Mouse (Mus musculus) intestine, embryonic 15.5 days (tissue): ENCODE results near the gene Gm10160. TPM values are rescaled to one million over a fixed set of nuclear protein-coding genes. Genes with fewer than 3 reads are reported as not detected.

Experiments used
- ATAC-seq: fragments of 200-750 bp; cut with Nextera tagmentation; 2 replicates; pipeline ENCODE4 v1.8.0; 2017; ENCODE audit warnings: moderate TSS enrichment, moderate library complexity
- H3K27ac ChIP-seq: fragments of 300-500 bp; sonication (generic); 2 replicates; pipeline ENCODE4 v1.5.1; 2015; ENCODE audit warnings: mild to moderate bottlenecking, inconsistent platforms
- H3K27me3 ChIP-seq: fragments of 300-500 bp; sonication (generic); replicated peaks from 2 replicates; pipeline ENCODE4 v1.6.1; 2015; ENCODE audit warnings: inconsistent platforms
- H3K36me3 ChIP-seq: fragments of 300-500 bp; sonication (generic); 2 replicates; pipeline ENCODE4 v1.6.1; 2015; ENCODE audit warnings: inconsistent platforms
- H3K4me1 ChIP-seq: fragments of 300-500 bp; sonication (generic); replicated peaks from 2 replicates; pipeline ENCODE4 v1.6.1; 2015; ENCODE audit warnings: inconsistent platforms
- H3K4me2 ChIP-seq: fragments of 300-500 bp; sonication (generic); replicated peaks from 2 replicates; pipeline ENCODE4 v1.6.1; 2015; ENCODE audit warnings: mild to moderate bottlenecking, inconsistent platforms
- H3K4me3 ChIP-seq: fragments of 300-500 bp; sonication (generic); replicated peaks from 2 replicates; pipeline ENCODE4 v1.5.1; 2015; ENCODE audit warnings: inconsistent platforms
- H3K9ac ChIP-seq: fragments of 300-500 bp; sonication (generic); 2 replicates; pipeline ENCODE4 v1.6.1; 2015; ENCODE audit warnings: inconsistent platforms
- H3K9me3 ChIP-seq: fragments of 300-500 bp; sonication (generic); 2 replicates; pipeline ENCODE4 v1.6.1; 2016; ENCODE audit warnings: inconsistent platforms
- WGBS: fragments of 180-500 bp; shearing (Covaris S2); methylation state at CpG from one replicate; pipeline ENCODE4 v1.1.7; 2015; 5-methylcytosine and 5-hydroxymethylcytosine counted together
- polyA plus RNA-seq: library from polyadenylated mRNA; unstranded; fragments of >200 nt; fragmentation: Nextera tagmentation; extraction: Ambion mirVana; gene quantifications from 2 replicates; pipeline ENCODE4 v1.2.1, GENCODE M21; 2015

Gene Gm10160
- not detected in 2 replicates for polyA plus RNA-seq

GRCm38 (mm10) chr7:81855694-81856093, at the start of gene Gm10160:
Gene Gm10160, minus strand, starts transcription at chr7:81855794.
- Histone ChIP-seq H3K27ac (no peak within 1 kb of the TSS), H3K27me3 (peaks cover 31% of the 10 kb centered on the region), H3K9me3 (no peaks in the 10 kb centered on the region), H3K4me3 (no peak within 1 kb of the TSS), H3K36me3 (no peaks in the 10 kb centered on the region), H3K4me2 (no peak within 1 kb of the TSS), H3K9ac (no peak within 1 kb of the TSS), H3K4me1 (peaks cover 10% of the 10 kb centered on the region)
- WGBS: 83% methylated on average over 1 of the region's 1 CpGs
- ATAC-seq: no peak

- H3K27me3 ChIP-seq: no peaks in the 10 kb centered on the region
- ATAC-seq: no peak
- no peak overlapping the region for H3K9ac ChIP-seq
- no peaks in the 10 kb centered on the region for H3K9me3 ChIP-seq
- 86% methylated on average over 2 of the region's 2 CpGs for WGBS
- no peak overlapping the region for H3K4me3 ChIP-seq
- no peak overlapping the region for H3K27ac ChIP-seq
- H3K36me3 ChIP-seq: no peaks in the 10 kb centered on the region
- H3K4me1 ChIP-seq: no peaks in the 10 kb centered on the region; the same call in 1 of the 2 replicates
- no peak overlapping the region for H3K4me2 ChIP-seq
These were observed 49.3 kb upstream of the Gm10160 start for GRCm38 (mm10) chr7:81904926-81905325.

- no peak for ATAC-seq
- no peaks in the 10 kb centered on the region for H3K27me3 ChIP-seq
- no peaks in the 10 kb centered on the region for H3K36me3 ChIP-seq
- H3K9ac ChIP-seq: no peak overlapping the region
- H3K9me3 ChIP-seq: no peaks in the 10 kb centered on the region
- no peak overlapping the region for H3K27ac ChIP-seq
- H3K4me3 ChIP-seq: no peak overlapping the region
- WGBS: 56% methylated on average over 4 of the region's 4 CpGs
- no peak overlapping the region for H3K4me2 ChIP-seq
- H3K4me1 ChIP-seq: no peaks in the 10 kb centered on the region; the same call in 1 of the 2 replicates
These were observed 48.5 kb upstream of the Gm10160 start for GRCm38 (mm10) chr7:81904094-81904493.

GRCm38 (mm10) chr7:81899361-81899760, 43.8 kb upstream of the Gm10160 start:
- no peak overlapping the region for H3K27ac ChIP-seq
- 70% methylated on average over 11 of the region's 11 CpGs for WGBS
- H3K9me3 ChIP-seq: no peaks in the 10 kb centered on the region
- no peaks in the 10 kb centered on the region; the same call in 1 of the 2 replicates for H3K4me1 ChIP-seq
- no peaks in the 10 kb centered on the region for H3K27me3 ChIP-seq
- H3K4me2 ChIP-seq: no peak overlapping the region
- ATAC-seq: no peak
- H3K9ac ChIP-seq: no peak overlapping the region
- no peaks in the 10 kb centered on the region for H3K36me3 ChIP-seq
- no peak overlapping the region for H3K4me3 ChIP-seq

GRCm38 (mm10) chr7:81885128-81885527, 29.5 kb upstream of the Gm10160 start:
- Histone ChIP-seq H3K9ac (no peak overlapping the region), H3K27me3 (no peaks in the 10 kb centered on the region), H3K4me2 (no peak overlapping the region), H3K27ac (no peak overlapping the region), H3K4me3 (no peak overlapping the region), H3K9me3 (no peaks in the 10 kb centered on the region), H3K36me3 (no peaks in the 10 kb centered on the region), H3K4me1 (no peaks in the 10 kb centered on the region)
- no peak for ATAC-seq
- 85% methylated on average over 4 of the region's 4 CpGs for WGBS

GRCm38 (mm10) chr7:81881600-81881999, 26.0 kb upstream of the Gm10160 start:
- Histone ChIP-seq H3K27me3 (no peaks in the 10 kb centered on the region), H3K4me2 (no peak overlapping the region), H3K36me3 (no peaks in the 10 kb centered on the region), H3K9ac (no peak overlapping the region), H3K9me3 (no peaks in the 10 kb centered on the region), H3K4me3 (no peak overlapping the region), H3K27ac (no peak overlapping the region), H3K4me1 (no peaks in the 10 kb centered on the region)
- no peak for ATAC-seq
- WGBS: 71% methylated on average over 3 of the region's 3 CpGs

GRCm38 (mm10) chr7:81880797-81881196, 25.2 kb upstream of the Gm10160 start:
- no peak for ATAC-seq
- Histone ChIP-seq H3K36me3 (no peaks in the 10 kb centered on the region), H3K4me3 (no peak overlapping the region), H3K27me3 (no peaks in the 10 kb centered on the region), H3K9me3 (no peaks in the 10 kb centered on the region), H3K4me1 (no peaks in the 10 kb centered on the region), H3K27ac (no peak overlapping the region), H3K9ac (no peak overlapping the region), H3K4me2 (no peak overlapping the region)
- WGBS: 93% methylated on average over 4 of the region's 4 CpGs

GRCm38 (mm10) chr7:81880286-81880685, 24.7 kb upstream of the Gm10160 start:
- no peaks in the 10 kb centered on the region for H3K27me3 ChIP-seq
- no peaks in the 10 kb centered on the region for H3K4me1 ChIP-seq
- H3K9ac ChIP-seq: no peak overlapping the region
- no peak overlapping the region for H3K4me3 ChIP-seq
- no peak for ATAC-seq
- no peaks in the 10 kb centered on the region for H3K9me3 ChIP-seq
- no peak overlapping the region for H3K27ac ChIP-seq
- H3K36me3 ChIP-seq: no peaks in the 10 kb centered on the region
- no peak overlapping the region for H3K4me2 ChIP-seq
- 84% methylated on average over 5 of the region's 5 CpGs for WGBS

- H3K9ac ChIP-seq: no peak overlapping the region
- H3K4me3 ChIP-seq: no peak overlapping the region
- WGBS: 52% methylated on average over 9 of the region's 9 CpGs
- no peaks in the 10 kb centered on the region for H3K27me3 ChIP-seq
- H3K4me1 ChIP-seq: peaks cover 4% of the 10 kb centered on the region
- ATAC-seq: no peak
- H3K27ac ChIP-seq: no peak overlapping the region
- no peaks in the 10 kb centered on the region for H3K9me3 ChIP-seq
- H3K36me3 ChIP-seq: no peaks in the 10 kb centered on the region
- no peak overlapping the region for H3K4me2 ChIP-seq
These were observed 19.8 kb upstream of the Gm10160 start for GRCm38 (mm10) chr7:81875372-81875771.

GRCm38 (mm10) chr7:81874636-81875035, 19.0 kb upstream of the Gm10160 start:
- Histone ChIP-seq H3K27me3 (no peaks in the 10 kb centered on the region), H3K9me3 (no peaks in the 10 kb centered on the region), H3K9ac (no peak overlapping the region), H3K4me3 (no peak overlapping the region), H3K4me1 (peaks cover 4% of the 10 kb centered on the region), H3K27ac (no peak overlapping the region), H3K36me3 (no peaks in the 10 kb centered on the region), H3K4me2 (no peak overlapping the region)
- no peak for ATAC-seq
- 81% methylated on average over 6 of the region's 6 CpGs for WGBS

GRCm38 (mm10) chr7:81873807-81874206, 18.2 kb upstream of the Gm10160 start:
- 42% methylated on average over 1 of the region's 1 CpGs for WGBS
- Histone ChIP-seq H3K27me3 (no peaks in the 10 kb centered on the region), H3K9me3 (no peaks in the 10 kb centered on the region), H3K4me2 (no peak overlapping the region), H3K9ac (no peak overlapping the region), H3K4me1 (peaks cover 4% of the 10 kb centered on the region), H3K4me3 (no peak overlapping the region), H3K36me3 (no peaks in the 10 kb centered on the region), H3K27ac (no peak overlapping the region)
- ATAC-seq: no peak

GRCm38 (mm10) chr7:81872493-81873013, 17.0 kb upstream of the Gm10160 start:
- peak; percentile 77 for ATAC-seq
- H3K27ac ChIP-seq: no peak overlapping the region
- H3K9ac ChIP-seq: no peak overlapping the region
- H3K9me3 ChIP-seq: no peaks in the 10 kb centered on the region
- WGBS: 29% methylated on average over 13 of the region's 13 CpGs
- H3K36me3 ChIP-seq: no peaks in the 10 kb centered on the region
- no peaks in the 10 kb centered on the region for H3K27me3 ChIP-seq
- no peak overlapping the region for H3K4me3 ChIP-seq
- peaks cover 4% of the 10 kb centered on the region for H3K4me1 ChIP-seq
- H3K4me2 ChIP-seq: no peak overlapping the region

- no peak overlapping the region for H3K27ac ChIP-seq
- H3K36me3 ChIP-seq: no peaks in the 10 kb centered on the region
- H3K4me1 ChIP-seq: peaks cover 16% of the 10 kb centered on the region
- no peaks in the 10 kb centered on the region for H3K9me3 ChIP-seq
- H3K27me3 ChIP-seq: no peaks in the 10 kb centered on the region
- no peak overlapping the region for H3K4me3 ChIP-seq
- H3K9ac ChIP-seq: no peak overlapping the region
- ATAC-seq: peak; percentile 66
- WGBS: 34% methylated on average over 6 of the region's 6 CpGs
- H3K4me2 ChIP-seq: no peak overlapping the region
These were observed 12.6 kb upstream of the Gm10160 start for GRCm38 (mm10) chr7:81868158-81868557.
